Mouse (Mus musculus) intestine, postnatal 0 days (tissue): ENCODE measurements at regions not wholly inside any gene's neighbourhood (a gene's known extent, or its start where the extent isn't known, plus 50 kb on each side); places are given as distances from the start of the nearest gene placed in this dataset.

Source experiments
- ATAC-seq: fragments of 200-750 bp; cut with Nextera tagmentation; 2 replicates; pipeline ENCODE4 v1.8.0; 2017; ENCODE audit warnings: mild to moderate bottlenecking, moderate TSS enrichment, moderate library complexity
- H3K27ac ChIP-seq: fragments of 300-500 bp; sonication (generic); 2 replicates; pipeline ENCODE4 v1.5.1; 2014; ENCODE audit warnings: mild to moderate bottlenecking, low read depth, low read length, moderate library complexity
- H3K27me3 ChIP-seq: fragments of 300-500 bp; sonication (generic); replicated peaks from 2 replicates; pipeline ENCODE4 v1.6.1; 2014; ENCODE audit warnings: low read length, mixed read lengths; ENCODE audit not compliant: control insufficient read depth, insufficient read depth
- H3K36me3 ChIP-seq: fragments of 300-500 bp; sonication (generic); 2 replicates; pipeline ENCODE4 v1.6.1; 2014; ENCODE audit warnings: mild to moderate bottlenecking, moderate library complexity; ENCODE audit not compliant: control insufficient read depth, insufficient read depth
- H3K4me1 ChIP-seq: fragments of 300-500 bp; sonication (generic); replicated peaks from 2 replicates; pipeline ENCODE4 v1.6.1; 2014; ENCODE audit warnings: antibody characterized with exemption, low read length, mixed read lengths; ENCODE audit not compliant: control insufficient read depth, insufficient read depth
- H3K4me2 ChIP-seq: fragments of 300-500 bp; sonication (generic); replicated peaks from 2 replicates; pipeline ENCODE4 v1.6.1; 2014; ENCODE audit warnings: low read depth, mild to moderate bottlenecking, moderate library complexity
- H3K4me3 ChIP-seq: fragments of 300-500 bp; sonication (generic); 2 replicates; pipeline ENCODE4 v1.5.1; 2014; ENCODE audit warnings: low read depth, low read length
- H3K9ac ChIP-seq: fragments of 300-500 bp; sonication (generic); 2 replicates; pipeline ENCODE4 v1.6.1; 2014; ENCODE audit warnings: mild to moderate bottlenecking, low read depth, low read length
- H3K9me3 ChIP-seq: fragments of 300-500 bp; sonication (generic); 2 replicates; pipeline ENCODE4 v1.6.1; 2016; ENCODE audit warnings: mixed run types; ENCODE audit not compliant: control insufficient read depth
- CTCF ChIP-seq: sonication (generic); IDR thresholded peaks from 2 replicates; pipeline ENCODE4 v1.5.1; 2016; ENCODE audit warnings: low read depth, mild to moderate bottlenecking, control low read depth, antibody characterized with exemption, moderate library complexity
- WGBS: fragments of 180-500 bp; shearing (Covaris S2); extraction: QIAGEN DNeasy Blood & Tissue Kit; methylation state at CpG from one replicate; pipeline ENCODE4 v1.1.7; 2014; 5-methylcytosine and 5-hydroxymethylcytosine counted together

DNA sequence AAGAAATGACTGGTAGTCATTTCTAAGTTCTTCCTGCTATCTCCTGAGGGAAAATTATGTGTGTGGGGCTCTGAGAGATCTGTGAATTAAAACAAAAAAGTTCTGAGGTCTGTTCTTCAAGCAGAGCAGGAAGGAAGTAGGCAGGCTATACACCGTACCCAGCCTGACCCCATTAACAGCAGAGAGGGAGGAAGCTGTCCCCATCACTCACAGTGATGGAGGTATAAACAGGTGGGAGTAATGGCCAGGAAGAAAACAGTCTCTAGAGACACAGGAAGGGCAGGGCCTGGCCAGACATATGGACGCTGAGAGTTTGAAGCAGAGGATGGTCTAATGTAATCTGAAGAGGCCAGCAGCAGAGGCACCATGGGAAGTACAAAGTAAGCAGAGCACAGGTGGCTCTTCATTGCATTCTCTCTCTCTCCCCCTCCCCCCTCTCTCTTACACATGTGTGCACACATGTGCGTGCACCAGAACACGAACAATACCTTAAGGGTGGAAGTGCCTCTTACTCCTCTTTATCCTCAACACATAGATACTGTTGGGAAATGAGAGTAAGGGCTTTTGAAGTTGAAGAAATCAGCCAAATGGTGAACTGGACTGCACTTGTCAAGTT is 367.7 kb upstream of the Kif2a start:
- Histone ChIP-seq H3K36me3 (no peaks in the 10 kb centered on the region), H3K27me3 (no peaks in the 10 kb centered on the region), H3K9ac (no peak overlapping the region), H3K27ac (no peak overlapping the region), H3K9me3 (no peaks in the 10 kb centered on the region), H3K4me2 (no peak overlapping the region), H3K4me1 (no peaks in the 10 kb centered on the region), H3K4me3 (no peak overlapping the region)
- TF ChIP-seq CTCF, result no peak
- no peak for ATAC-seq
- 60% methylated on average over 4 of the region's 4 CpGs for WGBS

DNA sequence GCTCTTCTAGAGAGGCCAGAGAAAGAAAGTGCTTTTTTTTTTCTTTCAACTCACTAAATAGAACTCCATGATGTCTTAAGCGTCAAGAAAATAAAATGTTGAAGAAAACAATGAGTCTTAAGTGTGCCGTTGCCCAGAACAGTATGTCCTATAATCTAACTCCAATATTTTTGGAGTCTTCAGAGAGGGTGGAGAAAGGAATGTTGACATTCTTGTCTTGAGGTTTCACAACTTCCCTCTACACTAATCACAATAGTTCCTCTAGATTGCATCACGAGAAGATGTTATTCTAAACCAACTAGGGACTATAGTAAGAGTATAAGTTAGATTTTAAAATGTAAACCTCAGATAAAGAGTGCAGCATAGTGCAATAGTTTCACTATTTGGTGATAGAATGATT is 367.1 kb upstream of the Kif2a start:
- Histone ChIP-seq H3K9ac (no peak overlapping the region), H3K27ac (no peak overlapping the region), H3K36me3 (no peaks in the 10 kb centered on the region), H3K4me2 (no peak overlapping the region), H3K4me3 (no peak overlapping the region), H3K27me3 (no peaks in the 10 kb centered on the region), H3K9me3 (no peaks in the 10 kb centered on the region), H3K4me1 (no peaks in the 10 kb centered on the region)
- WGBS, result 64% methylated on average over 3 of the region's 3 CpGs
- no peak for TF ChIP-seq CTCF
- no peak for ATAC-seq

DNA sequence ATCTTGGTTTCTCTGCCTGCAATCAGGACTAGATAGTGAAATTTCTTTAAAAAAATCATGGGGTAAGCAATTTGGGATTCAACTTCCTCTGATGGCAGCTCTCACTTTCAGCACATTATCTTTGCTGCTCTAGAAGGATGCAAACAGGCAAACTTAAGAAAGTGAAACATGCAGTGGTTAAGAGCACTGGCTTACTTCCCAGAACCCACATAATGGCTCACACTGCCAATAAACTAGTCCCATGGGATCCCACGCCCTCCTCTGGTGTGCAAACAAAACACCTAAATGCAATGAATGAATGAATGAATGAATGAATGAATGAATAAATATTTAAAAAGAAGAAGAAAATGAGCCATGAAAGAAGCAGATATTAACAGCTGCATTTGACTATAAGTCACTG is 356.1 kb upstream of the Kif2a start:
- no peak overlapping the region for H3K4me2 ChIP-seq
- no peaks in the 10 kb centered on the region for H3K4me1 ChIP-seq
- no peaks in the 10 kb centered on the region for H3K36me3 ChIP-seq
- no peak overlapping the region for H3K4me3 ChIP-seq
- H3K27me3 ChIP-seq, result no peaks in the 10 kb centered on the region
- no peak for TF ChIP-seq CTCF
- 58% methylated on average over 1 of the region's 1 CpGs for WGBS
- H3K27ac ChIP-seq, result no peak overlapping the region
- ATAC-seq, result no peak
- no peak overlapping the region for H3K9ac ChIP-seq
- H3K9me3 ChIP-seq, result no peaks in the 10 kb centered on the region

DNA sequence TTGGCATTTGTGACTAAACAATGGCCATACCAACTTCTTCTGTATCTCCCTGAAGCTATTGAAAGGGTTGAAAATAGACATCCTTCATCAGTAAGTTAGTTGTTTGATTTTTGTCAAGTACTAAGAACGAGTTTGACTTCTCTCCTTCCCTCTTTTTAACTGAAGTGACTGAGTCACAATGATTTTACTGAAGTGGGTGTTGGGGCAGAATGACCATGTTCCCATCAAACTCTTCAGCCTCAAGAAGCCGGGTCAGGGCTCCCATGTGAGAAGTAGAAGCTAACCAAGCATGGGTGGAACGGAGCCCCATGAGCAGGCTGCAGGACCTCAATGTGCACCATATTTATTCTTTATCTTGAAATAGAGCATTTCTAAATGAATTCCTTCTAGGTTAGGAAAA is 350.7 kb upstream of the Kif2a start:
- TF ChIP-seq CTCF, result no peak
- no peak for ATAC-seq
- Histone ChIP-seq H3K9ac (no peak overlapping the region), H3K4me1 (no peaks in the 10 kb centered on the region), H3K36me3 (no peaks in the 10 kb centered on the region), H3K27ac (no peak overlapping the region), H3K9me3 (no peaks in the 10 kb centered on the region), H3K27me3 (no peaks in the 10 kb centered on the region), H3K4me3 (no peak overlapping the region), H3K4me2 (no peak overlapping the region)
- WGBS, result 84% methylated on average over 3 of the region's 3 CpGs

DNA sequence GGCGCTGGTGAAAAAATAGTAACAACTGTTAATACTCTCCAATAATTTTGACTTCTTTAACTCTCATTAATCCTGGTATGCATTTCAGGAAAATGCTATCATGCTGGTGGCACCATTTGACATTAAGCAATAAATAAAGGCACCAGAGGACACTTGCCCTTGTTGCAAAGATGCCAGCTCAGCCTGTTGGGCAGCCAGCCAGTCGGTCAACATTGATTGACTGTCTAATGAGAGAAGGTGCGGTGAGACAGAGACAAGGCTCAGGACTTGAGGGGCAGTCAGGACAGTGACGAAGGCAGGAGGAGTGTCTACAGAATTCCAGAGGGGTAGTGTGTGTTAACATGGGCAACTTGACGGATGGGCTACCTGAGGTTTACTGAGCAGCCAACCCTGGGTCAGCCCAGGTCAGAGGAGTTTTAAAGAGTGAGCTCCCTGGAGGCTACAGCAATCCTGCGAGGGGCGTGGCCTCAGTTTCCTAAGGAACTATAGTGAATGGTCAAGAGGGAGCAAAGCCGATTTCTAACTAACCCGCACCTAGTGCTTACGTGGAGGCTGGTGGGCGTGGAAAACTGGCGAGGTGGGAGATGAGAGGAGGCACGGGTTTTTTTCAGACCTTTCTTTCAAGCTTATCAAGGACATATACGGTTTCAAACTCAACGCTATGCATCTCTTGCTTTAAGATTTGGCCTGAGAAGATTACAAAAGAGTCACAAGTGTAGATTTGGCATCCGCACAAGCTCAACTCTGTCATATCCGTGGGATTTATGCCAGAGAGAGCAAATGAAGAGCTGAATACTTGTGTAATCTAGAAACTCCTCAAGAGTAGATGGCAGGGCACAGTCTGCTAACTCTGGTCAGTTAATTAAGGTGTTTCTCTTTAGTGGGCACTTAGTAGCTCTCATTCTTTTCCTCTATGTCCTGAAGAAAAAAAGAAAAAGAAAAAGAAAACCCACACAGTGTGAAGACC is 350.0 kb upstream of the Kif2a start:
- Histone ChIP-seq H3K27me3 (no peaks in the 10 kb centered on the region), H3K4me3 (no peak overlapping the region), H3K9ac (no peak overlapping the region), H3K4me2 (no peak overlapping the region; the same call in 1 of the 2 replicates), H3K9me3 (no peaks in the 10 kb centered on the region), H3K4me1 (no peaks in the 10 kb centered on the region), H3K27ac (no peak overlapping the region), H3K36me3 (no peaks in the 10 kb centered on the region)
- no peak for ATAC-seq
- WGBS, result 35% methylated on average over 17 of the region's 17 CpGs
- no peak for TF ChIP-seq CTCF

DNA sequence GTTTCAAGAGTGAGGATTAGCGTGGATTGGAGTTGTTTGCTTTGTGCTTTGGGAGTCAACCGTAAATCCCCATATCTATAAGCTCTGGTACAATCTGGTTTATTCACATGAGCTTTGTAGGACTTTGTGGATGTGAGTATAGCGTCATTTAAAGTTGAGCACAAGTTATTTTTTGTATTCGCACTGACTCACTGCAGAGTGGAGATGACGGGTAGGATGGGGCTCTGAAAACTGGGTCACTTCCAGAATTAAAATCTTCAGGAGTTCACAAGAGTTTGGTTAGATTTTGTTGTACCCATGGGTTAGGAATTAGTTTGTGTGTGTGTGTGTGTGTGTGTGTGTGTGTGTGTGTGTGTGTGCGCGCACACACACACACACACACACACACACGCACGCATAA is 345.7 kb upstream of the Kif2a start:
- H3K4me2 ChIP-seq, result no peak overlapping the region
- H3K27me3 ChIP-seq, result no peaks in the 10 kb centered on the region
- no peak overlapping the region for H3K27ac ChIP-seq
- 83% methylated on average over 9 of the region's 9 CpGs for WGBS
- no peaks in the 10 kb centered on the region for H3K36me3 ChIP-seq
- no peaks in the 10 kb centered on the region for H3K4me1 ChIP-seq
- no peak overlapping the region for H3K9ac ChIP-seq
- H3K9me3 ChIP-seq, result no peaks in the 10 kb centered on the region
- no peak for ATAC-seq
- H3K4me3 ChIP-seq, result no peak overlapping the region
- TF ChIP-seq CTCF, result no peak
